7 mouse cellular contexts compared by ENCODE assay signal in the genomic region with DNA sequence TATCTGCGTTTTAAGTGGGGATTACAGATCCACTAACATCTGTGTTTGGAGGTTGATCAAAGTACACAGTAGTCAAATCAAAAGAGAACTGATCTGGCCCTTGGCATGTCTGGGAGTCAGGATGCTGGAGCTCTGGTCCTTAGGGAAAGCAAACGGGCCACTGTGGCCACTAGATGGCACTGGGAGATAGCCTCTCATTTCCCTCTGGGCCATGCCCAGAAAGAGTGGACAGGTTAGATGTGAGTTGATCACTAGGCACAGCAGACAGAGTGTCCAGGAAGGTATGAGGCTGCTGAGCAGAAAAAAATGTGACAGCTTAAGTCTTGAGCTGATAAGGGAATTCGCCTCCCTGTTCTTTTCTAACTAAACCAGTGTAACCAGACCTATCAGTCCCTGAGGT. TPM values are rescaled to one million over a fixed set of nuclear protein-coding genes. Genes with fewer than 3 reads are reported as not detected.
DNase-seq lines count a peak whose midpoint lies in the region; ATAC-seq and TF ChIP-seq lines count a peak whose summit lies in the region.

No protein-coding gene starts in this region.

- H3K36me3 ChIP-seq in G1E (replicated peaks), result no peaks in the 10 kb centered on the region
- H3K36me3 ChIP-seq in spleen, adult 2 months (ENCODE audit: control insufficient read depth, insufficient read depth, low read length), result no peaks in the 10 kb centered on the region

- ATAC-seq in G1E (ENCODE audit: extremely low read depth, insufficient number of reproducible peaks, low FRiP score, poor library complexity, severe bottlenecking), result no peak; the same call in 1 of the 2 replicates

- WGBS in spleen, adult 2 months, result 42% methylated on average over 3 of the region's 3 CpGs

- H3K27ac ChIP-seq in spleen, adult 2 months (ENCODE audit: insufficient read depth, low read length), result no peak overlapping the region

- H3K4me3 ChIP-seq in G1E (ENCODE audit: low read depth, low read length), result no peak overlapping the region
- H3K4me3 ChIP-seq in spleen, adult 2 months (ENCODE audit: extremely low read depth, insufficient read depth, insufficient read length), result no peak overlapping the region

- peaks cover 5% of the 10 kb centered on the region for H3K4me1 ChIP-seq in G1E (ENCODE audit: insufficient read depth, low read depth, low read length)
- no peaks in the 10 kb centered on the region for H3K4me1 ChIP-seq in spleen, adult 2 months (ENCODE audit: control insufficient read depth, insufficient read depth, insufficient read length)

- intact Hi-C loops in gastrocnemius, postnatal 14 days (cut with DNase I; ENCODE audit: low total_unique reads), result loop anchor here (1.0 to 5.0 kb wide), 2 partner anchors 69 to 106 kb away; no protein-coding TSS in a partner anchor

- H3K9me3 ChIP-seq in G1E (replicated peaks), result no peaks in the 10 kb centered on the region

- H3K27me3 ChIP-seq in G1E (ENCODE audit: insufficient read depth, low read length), result peaks cover 7% of the 10 kb centered on the region; the same call in 1 of the 2 replicates
- no peaks in the 10 kb centered on the region for H3K27me3 ChIP-seq in spleen, adult 2 months (ENCODE audit: control insufficient read depth, insufficient read depth, low read length)

- no peak for TF ChIP-seq POLR2A in spleen, adult 2 months (IDR thresholded peaks at IDR 0.05; ENCODE audit: low read depth, low read length)

- TF ChIP-seq CTCF in G1E (IDR thresholded peaks at IDR 0.05; ENCODE audit: low read depth, low read length), result peak; percentile 12; the same call in 1 of the 2 replicates
- TF ChIP-seq CTCF in spleen, adult 2 months (IDR thresholded peaks at IDR 0.05; ENCODE audit: extremely low read depth, insufficient read depth, insufficient read length, insufficient replicate concordance), result peak; percentile 47; the same call in 1 of the 2 replicates

- DNase-seq in B cell, adult 2 months, result peak; percentile 29 to 31
- DNase-seq in G1E (ENCODE audit: low spot score), result peak; percentile 45
- peak; percentile 82 to 83 for DNase-seq in cerebellum, postnatal 14 days
- DNase-seq in gastrocnemius, postnatal 14 days, result peak; percentile 55
- peak; percentile 78 to 87 for DNase-seq in kidney, postnatal 36 days
- DNase-seq in lung, postnatal 10 days, result peak; percentile 81
- peak in 1 of 2 experiments; percentile 36 for DNase-seq in spleen, adult 2 months (ENCODE audit: low read depth in 1 of 2, low spot score in 2 of 2)

RNA-seq across cellular contexts. Expression of a gene that starts 6.1 kb away (rescaled TPM):
- total RNA-seq in G1E (2014; fragmentation: Nextera tagmentation), result not detected in 2 replicates
- total RNA-seq in G1E (2017), result 0.17 and 0.44 TPM in 2 replicates
- polyA plus RNA-seq in G1E (2012), result 0.02 TPM in 2 replicates
- 1 to 10 TPM; 2.2 to 2.5 TPM for total RNA-seq in gastrocnemius, postnatal 14 days (2021)
- 0.22 and 0.28 TPM in 2 replicates for polyA plus RNA-seq in spleen, adult 2 months (2012; rRNA removed)

RNA-seq across cellular contexts. Expression of a gene that starts 15.5 kb away (rescaled TPM):
- total RNA-seq in G1E (2014; fragmentation: Nextera tagmentation) (9.4 and 13.7 TPM in 2 replicates), G1E (2017) (26.6 and 34.8 TPM in 2 replicates)
- 9.5 and 12.4 TPM in 2 replicates for polyA plus RNA-seq in G1E (2012)
- total RNA-seq in gastrocnemius, postnatal 14 days (2021), result 10 to 100 TPM; 11.8 to 16.7 TPM
- 41.6 and 50.9 TPM in 2 replicates for polyA plus RNA-seq in spleen, adult 2 months (2012; rRNA removed)
